Mouse (Mus musculus): ENCODE measurements around the gene Krt18.
"Not testable (repeated sequence)": the region's sequence is repeated elsewhere in the genome, so short reads cannot be mapped to it uniquely, and the experiment has no call there.

Krt18 gene

GRCm38 (mm10) chr15:102028040-102028439 lies at the start of gene Krt18:
Krt18 (plus strand) TSS chr15:102028180.
- no peak for DNase-seq

DNA sequence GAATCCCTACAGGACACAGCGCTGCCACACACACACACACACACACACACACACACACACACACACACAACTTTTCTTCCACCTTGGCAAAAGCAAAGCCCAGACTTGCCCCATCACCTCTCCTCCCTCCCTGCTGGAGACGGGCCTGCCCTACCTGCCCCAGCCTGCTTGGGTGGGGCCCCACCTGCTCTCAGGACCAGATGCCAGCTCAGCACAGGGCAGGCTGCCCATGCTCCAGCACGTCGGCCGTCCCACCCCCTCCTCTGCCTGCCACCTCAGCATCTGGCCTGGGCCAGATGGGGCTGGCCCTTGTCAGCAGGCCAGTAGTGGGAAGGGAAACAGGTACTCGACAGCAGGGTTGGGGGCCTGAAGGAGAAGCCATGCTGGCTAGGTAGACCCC lies 47.1 kb upstream of the Krt18 start:
- no peak for DNase-seq

DNA sequence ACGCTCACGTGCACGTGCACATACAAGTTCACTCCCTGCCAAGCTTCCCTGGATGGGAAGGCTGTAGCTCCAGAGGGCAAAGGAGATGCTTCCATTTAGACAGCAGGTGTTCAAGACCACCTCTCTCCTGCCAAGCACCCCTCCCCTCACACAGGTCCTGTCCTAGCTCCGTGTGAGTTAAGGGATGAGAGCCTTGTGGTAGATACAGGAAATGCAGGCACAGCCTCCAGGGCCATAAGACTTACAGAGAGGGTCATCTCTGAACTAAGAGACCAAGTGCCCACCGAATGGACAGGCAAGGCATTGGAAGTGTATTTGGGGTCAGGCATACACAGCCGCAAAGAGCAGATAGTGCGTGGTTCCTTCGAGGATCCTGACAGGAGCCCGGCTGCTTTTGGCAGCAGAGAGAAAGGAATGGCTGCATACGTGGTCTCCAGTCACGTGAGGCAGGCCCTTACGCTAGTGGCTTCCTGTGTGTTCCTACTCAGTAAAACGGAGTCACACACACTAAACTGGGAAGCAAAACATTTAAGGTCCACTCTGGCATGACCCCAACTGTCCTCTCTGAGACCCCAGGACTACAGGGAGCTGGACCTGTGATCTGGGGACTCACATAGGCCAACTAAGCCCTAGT lies 44.5 kb upstream of the Krt18 start:
- DNase-seq = no peak

- DNase-seq = peak; percentile 93
Observed at GRCm38 (mm10) chr15:101983949-101984601, 43.9 kb upstream of the Krt18 start.

GRCm38 (mm10) chr15:101984746-101985145 lies 43.2 kb upstream of the Krt18 start:
- no peak for DNase-seq

- DNase-seq = peak; percentile 91
Observed at GRCm38 (mm10) chr15:101988119-101988518, 39.9 kb upstream of the Krt18 start.

DNA sequence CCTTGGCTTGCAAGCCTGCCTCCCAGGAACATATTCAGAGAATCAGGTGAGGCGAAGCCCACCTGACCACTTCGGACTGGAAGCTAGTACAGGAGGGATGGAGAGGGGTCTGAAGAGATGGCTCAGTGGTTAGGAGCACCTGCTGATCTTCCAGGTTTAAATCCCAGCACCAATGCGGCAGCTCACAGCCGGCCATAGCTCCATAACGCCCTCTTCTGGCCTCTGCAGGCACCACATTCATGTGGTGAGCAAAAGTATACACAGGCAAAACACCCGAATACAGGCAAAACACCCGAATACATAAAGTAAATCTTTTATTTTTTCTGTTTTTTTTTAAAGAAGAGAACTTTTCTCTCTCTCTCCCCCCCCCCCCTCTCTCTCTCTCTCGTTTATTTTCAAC lies 39.3 kb upstream of the Krt18 start:
- DNase-seq = no peak

DNA sequence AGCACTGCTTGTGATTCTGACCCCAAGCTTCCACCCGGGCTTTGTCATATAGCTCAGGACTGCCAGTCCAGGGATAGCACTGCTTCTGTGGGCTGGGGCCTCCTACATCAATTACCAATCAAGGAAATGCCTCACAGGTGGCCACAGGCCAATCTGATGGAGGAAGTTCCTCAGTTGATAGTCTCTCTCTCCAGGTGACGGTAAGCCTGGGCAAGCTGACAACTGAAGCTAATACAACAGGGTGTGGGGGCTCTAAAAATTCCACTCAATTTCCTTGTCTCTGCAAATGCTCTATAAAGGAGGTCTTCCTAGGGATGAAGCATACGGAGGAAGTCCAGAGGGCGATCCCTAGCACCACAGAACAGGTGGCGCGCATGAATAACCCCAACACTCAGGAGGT lies 37.0 kb upstream of the Krt18 start:
- no peak for DNase-seq

DNA sequence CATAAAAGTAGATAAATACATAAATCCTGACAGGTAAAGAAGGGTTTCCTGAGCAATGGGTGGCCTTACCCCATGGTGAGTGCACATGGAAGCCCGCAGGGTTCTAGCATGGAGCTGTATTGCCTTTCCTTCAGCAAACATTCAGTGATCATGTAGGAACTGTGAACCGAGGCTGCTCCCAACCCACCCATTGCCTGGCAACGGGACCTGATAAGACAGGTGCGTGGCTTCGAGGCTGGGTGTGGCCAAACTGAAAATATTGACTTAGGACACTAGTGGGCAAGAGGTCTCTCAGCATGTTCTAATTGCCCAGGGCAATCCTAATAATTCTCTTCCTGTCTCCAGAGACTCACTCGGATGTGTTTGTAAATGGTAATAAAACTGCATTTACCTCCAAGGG lies 33.6 kb upstream of the Krt18 start:
- DNase-seq = no peak

DNA sequence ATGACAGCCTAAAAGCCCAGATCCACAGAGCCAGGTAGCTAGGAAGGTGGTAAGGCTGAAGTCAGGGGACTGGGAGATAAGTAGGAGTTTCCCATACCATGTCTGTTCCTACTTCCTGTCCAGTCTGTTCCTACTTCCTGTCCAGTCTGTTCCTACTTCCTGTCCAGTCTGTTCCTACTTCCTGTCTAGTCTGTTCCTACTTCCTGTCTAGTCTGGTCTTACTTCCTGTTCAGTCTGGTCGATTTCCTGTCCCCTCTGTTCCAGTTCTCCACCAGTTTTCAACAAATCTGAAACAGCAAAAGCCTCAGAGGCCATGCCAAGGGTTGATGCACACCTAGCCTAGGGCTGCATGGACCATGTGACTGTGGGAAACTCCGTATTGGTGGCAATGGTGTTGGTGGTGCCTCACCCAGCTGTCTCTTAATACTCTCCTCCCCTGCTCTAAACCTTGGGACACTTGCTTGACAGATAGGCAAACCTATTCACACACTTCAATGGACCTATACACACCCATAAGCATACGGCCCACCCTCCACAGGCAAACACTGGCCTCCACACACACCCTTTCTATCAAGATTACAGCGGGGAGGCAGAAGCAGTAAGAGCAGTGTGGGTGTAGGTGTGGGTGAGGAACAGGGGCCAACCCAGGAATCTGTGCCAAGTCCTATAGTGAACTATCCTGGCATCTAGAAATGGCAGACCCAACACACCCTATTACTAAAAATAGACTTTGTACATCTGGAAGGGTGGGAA lies 32.3 kb upstream of the Krt18 start:
- DNase-seq = no peak

DNA sequence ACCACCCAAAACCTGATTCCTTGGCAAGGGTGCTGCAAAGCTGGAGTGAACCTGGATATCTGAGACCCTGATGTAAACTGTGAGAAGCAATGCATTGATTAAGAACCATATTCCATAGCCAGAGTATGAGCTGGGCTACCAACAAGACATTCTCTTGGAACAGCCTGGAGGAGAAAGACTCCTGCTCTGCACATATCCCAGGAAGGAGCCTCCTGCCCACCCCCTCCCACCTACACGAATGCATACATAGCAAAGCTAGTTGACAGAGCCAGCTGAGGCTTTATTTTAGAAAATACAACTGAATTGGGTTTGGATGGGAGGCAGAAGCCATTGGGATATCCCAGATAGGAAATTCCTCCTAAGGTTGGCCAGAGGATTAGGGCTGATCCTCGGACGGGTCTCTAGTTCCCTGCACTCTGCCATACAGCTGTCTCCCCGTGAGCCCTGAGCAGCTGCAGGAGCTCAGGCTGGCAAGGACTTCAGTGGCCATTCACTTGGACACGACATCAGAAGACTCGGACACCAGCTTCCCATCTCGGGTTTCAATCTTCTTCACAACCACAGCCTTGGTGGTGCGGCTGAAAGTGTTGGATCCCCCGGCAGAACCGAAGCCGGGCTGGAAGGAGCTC lies 31.4 kb upstream of the Krt18 start:
- not testable (repeated sequence) for DNase-seq

- no peak for DNase-seq
Observed at GRCm38 (mm10) chr15:101999156-101999555, 28.8 kb upstream of the Krt18 start.

GRCm38 (mm10) chr15:101999676-102000335 lies 28.2 kb upstream of the Krt18 start:
- no peak for DNase-seq

- no peak for DNase-seq
Observed at GRCm38 (mm10) chr15:102002646-102003488, 25.1 kb upstream of the Krt18 start.

GRCm38 (mm10) chr15:102003516-102003915 lies 24.5 kb upstream of the Krt18 start:
- DNase-seq = no peak

DNA sequence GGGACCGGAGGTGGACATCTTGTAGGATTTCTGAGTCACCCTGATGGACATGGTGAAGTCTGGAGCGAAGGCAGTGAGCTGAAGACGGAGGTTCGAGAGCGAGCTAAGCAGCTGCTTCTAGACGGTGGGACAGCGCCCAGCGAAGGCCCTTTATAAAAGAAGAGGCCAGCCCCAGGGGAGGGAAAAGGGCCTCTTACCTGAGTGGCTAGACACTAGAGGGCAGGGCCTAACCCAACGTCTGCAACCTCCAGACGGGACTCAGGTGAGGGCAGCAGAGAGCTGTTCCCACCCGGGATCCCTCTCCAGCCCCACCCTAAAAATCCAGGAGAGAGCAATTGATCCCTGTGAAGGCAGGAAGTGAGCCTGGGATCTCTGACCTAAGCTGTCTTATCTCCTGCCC lies 23.8 kb upstream of the Krt18 start, which contains the start of gene Krt8:
Krt8 (minus strand) TSS at position 294 of the 400 bp plus-strand sequence.
- no peak for DNase-seq

DNA sequence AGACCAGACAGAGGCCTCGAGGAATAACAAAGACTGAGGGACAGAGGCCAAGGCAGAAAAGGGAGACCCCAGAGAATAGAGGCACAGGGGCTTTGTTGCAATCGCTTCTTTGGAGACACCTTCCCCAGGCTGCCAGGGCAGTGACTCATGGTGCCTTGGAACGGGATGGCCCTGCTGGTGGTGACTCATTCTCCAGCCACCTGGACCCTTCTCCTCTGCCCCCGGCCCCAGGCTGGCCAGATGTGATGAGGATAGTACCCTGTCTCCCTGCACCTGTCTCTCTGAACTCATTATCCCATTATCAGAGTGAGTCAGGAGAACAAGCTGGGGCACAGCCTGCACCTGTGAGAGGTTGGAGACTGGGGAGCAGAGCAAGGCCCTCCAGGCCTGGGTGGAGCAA lies 22.7 kb upstream of the Krt18 start:
- no peak for DNase-seq

DNA sequence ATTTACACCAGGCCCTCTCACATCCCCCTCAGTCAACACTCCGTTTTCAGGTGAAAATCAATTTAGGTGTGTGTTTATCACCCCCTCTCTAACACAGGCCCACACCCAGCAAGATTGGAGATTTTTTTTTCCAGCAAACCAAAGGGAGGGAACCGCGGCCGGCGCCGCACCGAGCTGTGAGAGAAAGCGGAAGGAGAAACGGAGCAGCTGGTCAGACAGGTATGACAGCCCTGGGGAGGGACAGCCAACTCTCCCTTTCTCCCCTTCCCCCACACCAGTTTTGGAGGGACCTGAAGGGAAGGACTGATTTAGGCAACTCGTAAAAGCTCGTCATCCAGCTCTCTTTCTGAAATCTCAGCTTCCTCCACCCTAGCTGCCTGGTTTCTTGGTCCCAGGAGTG lies 21.7 kb upstream of the Krt18 start:
- DNase-seq = no peak

GRCm38 (mm10) chr15:102007097-102008069 lies 20.6 kb upstream of the Krt18 start:
- no peak for DNase-seq

DNA sequence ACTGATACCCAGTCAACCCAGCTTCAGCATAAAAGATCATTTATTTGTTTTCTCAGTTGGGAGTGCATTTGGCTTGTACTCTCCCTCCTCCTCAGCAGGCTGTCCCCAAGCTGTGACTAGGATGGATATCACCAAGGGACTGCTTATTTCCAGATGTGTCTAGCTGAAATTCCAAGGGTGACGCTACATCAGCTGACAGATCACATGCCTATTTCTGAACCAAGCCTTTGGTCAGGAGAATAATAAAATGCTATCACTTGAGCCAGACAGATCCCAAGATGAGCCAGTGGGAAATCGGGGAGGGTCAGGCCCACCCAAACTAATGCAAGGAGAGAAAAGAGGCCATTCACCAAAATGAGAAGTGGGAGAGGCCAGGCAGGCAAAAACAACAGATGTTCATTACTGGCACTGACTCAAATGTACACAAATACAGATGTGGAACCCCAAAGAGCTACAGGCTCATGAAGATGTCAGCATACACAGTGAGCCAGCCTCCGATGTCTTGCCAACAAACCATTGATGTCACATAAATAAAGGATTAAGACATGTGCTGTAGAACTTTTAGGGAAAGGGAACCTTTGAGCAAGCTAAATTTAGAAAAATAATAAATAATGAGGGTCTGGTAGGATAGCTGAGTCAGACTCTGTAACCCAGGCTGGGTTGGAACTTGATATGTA lies 17.3 kb upstream of the Krt18 start:
- no peak for DNase-seq
